Mouse (Mus musculus) Patski (cell line): ENCODE data around the gene Svs1. TPM values are rescaled to one million over a fixed set of nuclear protein-coding genes. Genes with fewer than 3 reads are reported as not detected.
A peak's percentile ranks its signal among the peaks of the same experiment; 100 is the strongest.

Experiments used
- ATAC-seq: fragments of 100-300 bp; one replicate; pipeline ENCODE4 v1.8.0; 2021
- CTCF ChIA-PET: fragments of 350-600 bp; sonication (Branson Sonifier 250); formaldehyde crosslinking; loops from one replicate; lab custom pipeline; 2022; ENCODE audit warnings: inconsistent platforms; lab: Charles Lee
- POLR2A ChIA-PET: fragments of 350-600 bp; sonication (Branson Sonifier 250); formaldehyde crosslinking; loops from one replicate; lab custom pipeline; 2022; ENCODE audit warnings: antibody characterized with exemption, inconsistent platforms; lab: Charles Lee
- DNase-seq: peaks from one replicate; pipeline ENCODE4 v3.0.0-alpha.2; 2011; ENCODE audit warnings: low read depth, low spot score
- H3K27me3 ChIP-seq: fragments of 371-371 bp; one replicate; pipeline ENCODE4 v1.5.1; 2021
- CTCF ChIP-seq: fragments of 100-300 bp; IDR thresholded peaks from one replicate; pipeline ENCODE4 v1.5.1; 2021
- in situ Hi-C: fragments of 300-500 bp; cut with MboI; formaldehyde crosslinking; loops from 3 replicates; pipeline ENCODE4 v1.11.1; 2018; ENCODE audit warnings: low pct_unique_long_range_greater_than_20kb, mixed read lengths
- polyA plus RNA-seq: library from polyadenylated mRNA; unstranded; gene quantifications from one replicate; pipeline ENCODE4 v1.2.3, GENCODE M21; 2021

Gene Svs1
- polyA plus RNA-seq, 1 experiment from 2014 or later: not detected

GRCm38 (mm10) chr6:49009161-49009555 lies 22.5 kb downstream of the Svs1 start:
- H3K27me3 ChIP-seq: no peaks in the 10 kb centered on the region
- DNase-seq (no peak), ATAC-seq (no peak)
- no peak for TF ChIP-seq CTCF
- in situ Hi-C loops: no loop called here
- ChIA-PET CTCF (interaction anchor here (0.9 kb wide), 2 partner anchors 16 to 48 kb away, joined by 3 to 4 read pairs; no protein-coding TSS in a partner anchor), POLR2A (interaction anchor here (1.0 to 1.2 kb wide), 2 partner anchors 56 to 199 kb away, joined by 3 to 5 read pairs; no protein-coding TSS in a partner anchor)

GRCm38 (mm10) chr6:49009665-49010064 lies 23.0 kb downstream of the Svs1 start:
- CTCF ChIA-PET: interaction anchor here (0.9 kb wide), 1 partner anchor 16 kb away, joined by 4 read pairs; no protein-coding TSS in a partner anchor
- H3K27me3 ChIP-seq: no peaks in the 10 kb centered on the region
- in situ Hi-C loops: no loop called here
- peak; percentile 57 for TF ChIP-seq CTCF
- POLR2A ChIA-PET: interaction anchor here (1.0 to 1.2 kb wide), 2 partner anchors 55 to 198 kb away, joined by 3 to 5 read pairs; no protein-coding TSS in a partner anchor
- no peak for DNase-seq
- no peak for ATAC-seq

GRCm38 (mm10) chr6:49011191-49011590 lies 24.5 kb downstream of the Svs1 start:
- CTCF ChIA-PET: no interaction called here
- ATAC-seq (no peak), DNase-seq (no peak)
- no peak for TF ChIP-seq CTCF
- H3K27me3 ChIP-seq: no peaks in the 10 kb centered on the region
- in situ Hi-C loops: no loop called here
- POLR2A ChIA-PET: no interaction called here

GRCm38 (mm10) chr6:49013023-49013422 lies 26.4 kb downstream of the Svs1 start:
- DNase-seq (no peak), ATAC-seq (no peak)
- no peaks in the 10 kb centered on the region for H3K27me3 ChIP-seq
- TF ChIP-seq CTCF: no peak
- ChIA-PET CTCF (no interaction called here), POLR2A (no interaction called here)
- in situ Hi-C loops: no loop called here

GRCm38 (mm10) chr6:49013458-49013857 lies 26.8 kb downstream of the Svs1 start:
- TF ChIP-seq CTCF: no peak
- ChIA-PET POLR2A (no interaction called here), CTCF (no interaction called here)
- DNase-seq (no peak), ATAC-seq (no peak)
- no peaks in the 10 kb centered on the region for H3K27me3 ChIP-seq
- in situ Hi-C loops: no loop called here

- no peak for DNase-seq
- no peaks in the 10 kb centered on the region for H3K27me3 ChIP-seq
- ChIA-PET POLR2A (no interaction called here), CTCF (no interaction called here)
- no peak for TF ChIP-seq CTCF
- in situ Hi-C loops: no loop called here
- no peak for ATAC-seq
Observed at GRCm38 (mm10) chr6:49017150-49017549, 30.5 kb downstream of the Svs1 start.

GRCm38 (mm10) chr6:49019341-49019740 lies 32.7 kb downstream of the Svs1 start:
- TF ChIP-seq CTCF: no peak
- in situ Hi-C loops: no loop called here
- CTCF ChIA-PET: interaction anchor here (0.9 to 1.5 kb wide), 2 partner anchors 10 to 12 kb away, joined by 3 to 5 read pairs; no protein-coding TSS in a partner anchor
- H3K27me3 ChIP-seq: no peaks in the 10 kb centered on the region
- no peak for DNase-seq
- ATAC-seq: no peak
- POLR2A ChIA-PET: no interaction called here

- TF ChIP-seq CTCF: no peak
- CTCF ChIA-PET: interaction anchor here (1.0 to 1.7 kb wide), 2 partner anchors 14 to 15 kb away, joined by 3 to 4 read pairs; partner anchors contain the start of gene Gpnmb
- DNase-seq (no peak), ATAC-seq (no peak)
- POLR2A ChIA-PET: interaction anchor here (0.7 kb wide), 1 partner anchor 761 kb away, joined by 5 read pairs; no protein-coding TSS in a partner anchor
- in situ Hi-C loops: no loop called here
- no peaks in the 10 kb centered on the region for H3K27me3 ChIP-seq
Observed at GRCm38 (mm10) chr6:49021141-49022012, 34.7 kb downstream of the Svs1 start.

- ATAC-seq: no peak
- no peaks in the 10 kb centered on the region for H3K27me3 ChIP-seq
- CTCF ChIA-PET: interaction anchor here (1.7 kb wide), 1 partner anchor 15 kb away, joined by 4 read pairs; no protein-coding TSS in a partner anchor
- no peak for DNase-seq
- POLR2A ChIA-PET: no interaction called here
- no peak for TF ChIP-seq CTCF
- in situ Hi-C loops: no loop called here
Observed at GRCm38 (mm10) chr6:49022384-49022783, 35.7 kb downstream of the Svs1 start.

GRCm38 (mm10) chr6:49023315-49023714 lies 36.7 kb downstream of the Svs1 start:
- CTCF ChIA-PET: no interaction called here
- DNase-seq (no peak), ATAC-seq (no peak)
- no peak for TF ChIP-seq CTCF
- no peaks in the 10 kb centered on the region for H3K27me3 ChIP-seq
- POLR2A ChIA-PET: no interaction called here
- in situ Hi-C loops: no loop called here

- ATAC-seq: no peak
- no peaks in the 10 kb centered on the region for H3K27me3 ChIP-seq
- CTCF ChIA-PET: interaction anchor here (0.8 to 1.2 kb wide), 4 partner anchors 9 to 67 kb away, joined by 3 to 4 read pairs (median 4); partner anchors contain the start of gene Gpnmb
- DNase-seq: no peak
- in situ Hi-C loops: no loop called here
- no peak for TF ChIP-seq CTCF
- POLR2A ChIA-PET: no interaction called here
Observed at GRCm38 (mm10) chr6:49025290-49025689, 38.6 kb downstream of the Svs1 start.
